Mouse (Mus musculus): ENCODE data around the gene Gen1. TPM values are rescaled to one million over a fixed set of nuclear protein-coding genes. Genes with fewer than 3 reads are reported as not detected.

Gene Gen1
- total RNA-seq, 2 experiments from 2014 or later, result 3.4 to 3.6 TPM

DNA sequence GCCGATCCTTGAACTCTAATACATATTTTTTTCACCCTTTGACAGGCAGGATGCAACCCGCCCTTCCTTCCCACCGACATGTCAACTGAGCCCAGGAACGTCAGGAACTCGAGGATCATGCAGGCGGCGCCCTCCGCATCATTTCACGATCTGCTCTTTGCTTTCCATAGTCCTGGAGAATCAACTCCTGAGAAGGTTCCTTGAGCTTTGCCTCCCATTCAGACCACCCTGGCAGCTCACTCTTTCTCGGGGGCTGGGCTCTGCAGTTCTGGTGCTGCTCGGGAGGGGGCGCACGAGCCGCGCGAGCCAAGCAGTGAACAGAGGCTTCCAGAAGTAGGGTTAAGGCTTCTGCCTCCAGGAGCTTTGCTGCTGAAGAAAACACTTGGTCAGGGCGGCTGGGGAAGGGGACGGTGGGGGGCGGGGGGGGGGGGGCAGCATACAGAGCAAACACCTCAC is 69.4 kb downstream of the Gen1 start:
- intact Hi-C loops (cut with DNase I), result loop anchor here (5.0 kb wide), 3 partner anchors 91 to 951 kb away; no protein-coding TSS in a partner anchor

DNA sequence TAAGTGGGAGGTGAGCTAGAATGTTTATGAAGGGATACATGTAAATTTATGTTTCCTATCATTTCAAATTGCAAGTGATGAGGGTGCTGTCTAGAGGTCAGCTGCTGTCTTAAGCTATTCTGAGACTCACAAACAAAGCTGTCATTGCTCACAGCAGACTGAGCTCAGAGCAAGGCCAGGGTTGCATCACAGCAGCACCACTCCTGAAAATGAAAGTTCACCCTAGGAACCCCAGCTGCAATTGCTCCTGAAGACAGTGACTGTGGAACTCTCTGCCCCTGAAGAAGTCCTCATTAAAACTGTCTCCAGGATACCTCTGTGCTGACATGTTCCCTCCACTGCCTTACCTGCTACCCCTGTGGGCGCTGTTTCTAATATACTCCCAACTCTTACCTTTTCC is 70.6 kb downstream of the Gen1 start:
- no peak for DNase-seq
- intact Hi-C loops (cut with DNase I), result loop anchor here (5.0 kb wide), 3 partner anchors 92 to 952 kb away; no protein-coding TSS in a partner anchor

More for the DNA sequence above, 69.4 kb downstream of the Gen1 start:
- DNase-seq, result peak; percentile 85 to 89

Small RNA genes lying within 50 kb of the gene (microRNA-seq; reads per million reads assigned to microRNA genes)
- 0 reads per million in 2 experiments for gene Mir7675

Other genes starting within 250 kb of the Gen1 start
- under 1 TPM; 0.22 to 0.57 TPM for gene Kcns3, start 114.7 kb downstream of the Gen1 start, total RNA-seq (2021)
- gene Msgn1, start 56.8 kb downstream of the Gen1 start, total RNA-seq (2021), result not detected
- gene Smc6, start 85 bp upstream of the Gen1 start, total RNA-seq (2021), result 10 to 100 TPM; 54.8 to 56.7 TPM
- gene Vsnl1, start 170.8 kb upstream of the Gen1 start, total RNA-seq (2021), result 1 to 10 TPM in 1 of 2 experiments, under 1 TPM in 1; 0.45 to 1.8 TPM
- not detected for gene Rad51ap2, start 190.3 kb upstream of the Gen1 start, total RNA-seq (2021)

All from heart, postnatal 10 days (tissue).